Mouse (Mus musculus) adrenal gland, postnatal 0 days (tissue): Measurements from ENCODE around the gene Gm5624. TPM values are rescaled to one million over a fixed set of nuclear protein-coding genes. Genes with fewer than 3 reads are reported as not detected.

Source experiments
- polyA plus RNA-seq: library from polyadenylated mRNA; unstranded; fragments of >200 nt; fragmentation: Nextera tagmentation; extraction: Ambion mirVana; gene quantifications from 2 replicates; pipeline ENCODE4 v1.2.1, GENCODE M21; 2015

Gm5624 gene
- not detected in 2 replicates for polyA plus RNA-seq

DNA sequence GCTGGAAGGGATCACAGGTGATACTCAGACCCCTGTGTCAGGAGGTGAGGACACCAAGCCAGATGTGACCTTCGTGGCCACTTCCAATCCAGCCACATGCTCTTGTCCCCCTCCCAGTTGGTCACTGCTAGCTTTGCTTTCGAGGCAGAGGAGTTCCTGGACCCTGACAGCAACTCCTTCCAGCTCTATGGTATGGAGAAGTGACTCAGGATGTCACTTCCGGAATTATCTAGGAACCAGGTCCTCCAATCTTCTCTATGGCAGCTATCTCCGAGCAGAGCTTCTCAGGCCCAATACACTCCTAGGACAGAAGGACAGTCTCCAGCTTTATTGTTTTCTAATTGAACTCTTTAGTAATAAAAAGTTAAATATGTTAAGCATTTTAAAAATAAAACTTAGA is at the start of gene Gm5624:
TSS of gene Gm5624 (minus strand) at position 202 of the 400 bp plus-strand sequence.

GRCm38 (mm10) chr14:44582853-44583252 is 44.9 kb downstream of the Gm5624 start, which contains the start of gene Gm8247:
Gm8247 (plus strand) TSS chr14:44583153.

GRCm38 (mm10) chr14:44517976-44518375 is 109.8 kb downstream of the Gm5624 start, which contains the start of gene Gm17093:
Gm17093 (plus strand) TSS chr14:44518276.

Other genes with a start within 250 kb of the Gm5624 start
- gene Gm3371, start 217.2 kb downstream of the Gm5624 start, polyA plus RNA-seq: not detected in 2 replicates
- not detected in 2 replicates for gene Gm8232, start 194.3 kb downstream of the Gm5624 start, polyA plus RNA-seq
- not detected in 2 replicates for gene BC061237, start 135.5 kb downstream of the Gm5624 start, polyA plus RNA-seq
- not detected in 2 replicates for gene Gm17093, start 109.7 kb downstream of the Gm5624 start, polyA plus RNA-seq
- not detected in 2 replicates for gene Gm8247, start 44.8 kb downstream of the Gm5624 start, polyA plus RNA-seq
- not detected in 2 replicates for gene Gm8257, start 78.5 kb upstream of the Gm5624 start, polyA plus RNA-seq
- gene Gm8267, start 122.4 kb upstream of the Gm5624 start, polyA plus RNA-seq: not detected in 2 replicates
- gene Ptgdr, start 231.4 kb upstream of the Gm5624 start, polyA plus RNA-seq: 0.06 TPM in 1 of 2 replicates, not detected in the other